In genomic region chr17:6013079-6013478, GRCm38 (mm10) we compare ENCODE assay signal across 33 mouse cellular contexts.
"Had no signal": no experiment of that assay in that cellular context is flagged by ENCODE, and none has a peak within 500 bp of the region (broad histone marks: within the 10 kb centered on the region; RNA-seq: fewer than 3 reads in every experiment).

No protein-coding gene starts in this region.

- H3K9ac ChIP-seq: limb, embryonic 12.5 days; limb, embryonic 13.5 days; limb, embryonic 15.5 days; liver, embryonic 12.5 days; liver, embryonic 13.5 days; liver, embryonic 14.5 days; liver, embryonic 15.5 days; liver, postnatal 0 days; lung, embryonic 14.5 days; lung, embryonic 15.5 days; midbrain, embryonic 12.5 days; midbrain, embryonic 13.5 days; midbrain, embryonic 15.5 days; neural tube, embryonic 12.5 days; neural tube, embryonic 13.5 days had no signal

- H3K27ac ChIP-seq: limb, embryonic 10.5 days; limb, embryonic 12.5 days; limb, embryonic 13.5 days; limb, embryonic 15.5 days; liver, embryonic 12.5 days; liver, embryonic 13.5 days; liver, embryonic 14.5 days; liver, embryonic 15.5 days; lung, embryonic 15.5 days; macrophage; midbrain, embryonic 10.5 days; midbrain, embryonic 12.5 days; midbrain, embryonic 13.5 days; midbrain, embryonic 15.5 days; neural tube, embryonic 12.5 days; neural tube, embryonic 13.5 days had no signal

- H3K4me3 ChIP-seq: limb, embryonic 10.5 days; limb, embryonic 12.5 days; limb, embryonic 13.5 days; limb, embryonic 15.5 days; liver, embryonic 12.5 days; liver, embryonic 13.5 days; liver, embryonic 15.5 days; lung, embryonic 15.5 days; megakaryocyte, embryonic 14.5 days; midbrain, embryonic 10.5 days; midbrain, embryonic 12.5 days; midbrain, embryonic 13.5 days; midbrain, embryonic 15.5 days; myocyte; neural tube, embryonic 12.5 days; neural tube, embryonic 13.5 days had no signal

- H3K27me3 ChIP-seq: limb, embryonic 12.5 days; limb, embryonic 13.5 days; limb, embryonic 15.5 days; liver, embryonic 12.5 days; liver, embryonic 13.5 days; liver, embryonic 15.5 days; lung, embryonic 15.5 days; megakaryocyte, embryonic 14.5 days; midbrain, embryonic 12.5 days; midbrain, embryonic 13.5 days; midbrain, embryonic 15.5 days; neural tube, embryonic 12.5 days; neural tube, embryonic 13.5 days had no signal

- H3K4me2 ChIP-seq: limb, embryonic 12.5 days; limb, embryonic 13.5 days; limb, embryonic 15.5 days; liver, embryonic 11.5 days; liver, embryonic 12.5 days; liver, embryonic 13.5 days; liver, embryonic 15.5 days; lung, embryonic 14.5 days; lung, embryonic 15.5 days; midbrain, embryonic 11.5 days; midbrain, embryonic 12.5 days; midbrain, embryonic 13.5 days; midbrain, embryonic 15.5 days; neural tube, embryonic 12.5 days; neural tube, embryonic 13.5 days had no signal

- H3K4me1 ChIP-seq: limb, embryonic 12.5 days; midbrain, embryonic 12.5 days; midbrain, embryonic 13.5 days; midbrain, embryonic 15.5 days; neural tube, embryonic 12.5 days; neural tube, embryonic 13.5 days had no signal

- DNase-seq: left cerebral cortex, postnatal 4 days; liver; liver, embryonic 13.5 days; liver, postnatal 0 days; lung, adult 18-20 months; lung, adult 2 months; lung, embryonic 14.5 days; lung, postnatal 10 days; lung, postnatal 14 days; lung, postnatal 36 days; lung, postnatal 4 days; midbrain, embryonic 14.5 days had no signal

- H3K9me3 ChIP-seq: limb, embryonic 10.5 days; limb, embryonic 12.5 days; limb, embryonic 13.5 days; limb, embryonic 15.5 days; liver, embryonic 12.5 days; liver, embryonic 13.5 days; liver, embryonic 15.5 days; lung, embryonic 15.5 days; megakaryocyte, embryonic 14.5 days; midbrain, embryonic 10.5 days; midbrain, embryonic 12.5 days; midbrain, embryonic 13.5 days; midbrain, embryonic 15.5 days; neural tube, embryonic 12.5 days; neural tube, embryonic 13.5 days had no signal

- ATAC-seq: liver, embryonic 12.5 days; liver, postnatal 0 days; lung, postnatal 0 days; midbrain, embryonic 13.5 days; midbrain, embryonic 15.5 days; midbrain, embryonic 16.5 days had no signal

- H3K36me3 ChIP-seq: limb, embryonic 10.5 days; limb, embryonic 12.5 days; limb, embryonic 13.5 days; liver, embryonic 15.5 days; lung, embryonic 15.5 days; midbrain, embryonic 10.5 days; midbrain, embryonic 12.5 days; midbrain, embryonic 13.5 days; midbrain, embryonic 15.5 days; neural tube, embryonic 12.5 days; neural tube, embryonic 13.5 days had no signal
